Mouse (Mus musculus) thymus, postnatal 10 days (tissue): ENCODE measurements around the gene Jmjd1c.
"Not testable (repeated sequence)": the region's sequence is repeated elsewhere in the genome, so short reads cannot be mapped to it uniquely, and the experiment has no call there.

Source experiments
- DNase-seq, 2 experiments: peaks; one replicate each; pipeline ENCODE4 v3.0.0; 2021; ENCODE audit warnings: low spot score in 2 of 2

The Jmjd1c gene

GRCm38 (mm10) chr10:67100831-67101251, 4.9 kb downstream of the Jmjd1c start:
- DNase-seq: no peak

GRCm38 (mm10) chr10:67104543-67104942, 8.6 kb downstream of the Jmjd1c start:
- no peak for DNase-seq

- DNase-seq: no peak
Measured at GRCm38 (mm10) chr10:67105331-67106217, 9.6 kb downstream of the Jmjd1c start.

- DNase-seq: no peak
Measured at GRCm38 (mm10) chr10:67106400-67106799, 10.5 kb downstream of the Jmjd1c start.

GRCm38 (mm10) chr10:67107017-67107761, 11.3 kb downstream of the Jmjd1c start:
- no peak for DNase-seq

- DNase-seq: no peak
Measured at GRCm38 (mm10) chr10:67108096-67108495, 12.2 kb downstream of the Jmjd1c start.

- DNase-seq: no peak
Measured at GRCm38 (mm10) chr10:67109635-67110034, 13.7 kb downstream of the Jmjd1c start.

GRCm38 (mm10) chr10:67111044-67111798, 15.3 kb downstream of the Jmjd1c start:
- DNase-seq: no peak

GRCm38 (mm10) chr10:67111799-67112177, 15.9 kb downstream of the Jmjd1c start:
- no peak for DNase-seq

GRCm38 (mm10) chr10:67112967-67113366, 17.0 kb downstream of the Jmjd1c start:
- not testable (repeated sequence) for DNase-seq

- DNase-seq: no peak
Measured at GRCm38 (mm10) chr10:67113833-67114232, 17.9 kb downstream of the Jmjd1c start.

- DNase-seq: no peak
Measured at GRCm38 (mm10) chr10:67115115-67115514, 19.2 kb downstream of the Jmjd1c start.

- DNase-seq: no peak
Measured at GRCm38 (mm10) chr10:67115666-67116091, 19.8 kb downstream of the Jmjd1c start.

GRCm38 (mm10) chr10:67116251-67116650, 20.3 kb downstream of the Jmjd1c start:
- DNase-seq: no peak

GRCm38 (mm10) chr10:67119291-67119690, 23.4 kb downstream of the Jmjd1c start:
- no peak for DNase-seq

GRCm38 (mm10) chr10:67120180-67120579, 24.3 kb downstream of the Jmjd1c start:
- no peak for DNase-seq

- DNase-seq: no peak
Measured at GRCm38 (mm10) chr10:67120640-67121039, 24.7 kb downstream of the Jmjd1c start.

GRCm38 (mm10) chr10:67123756-67124155, 27.8 kb downstream of the Jmjd1c start:
- DNase-seq: no peak

GRCm38 (mm10) chr10:67124156-67124555, 28.2 kb downstream of the Jmjd1c start:
- DNase-seq: no peak

GRCm38 (mm10) chr10:67126061-67126858, 30.3 kb downstream of the Jmjd1c start:
- DNase-seq: no peak
